In genomic region chr19:37790281-37791073, GRCm38 (mm10) we compare ENCODE assay signal across 15 mouse cellular contexts.
DNase-seq lines count a peak whose midpoint lies in the region; ATAC-seq and TF ChIP-seq lines count a peak whose summit lies in the region.
"Had no signal": no experiment of that assay in that cellular context is flagged by ENCODE, and none has a peak within 500 bp of the region (broad histone marks: within the 10 kb centered on the region; RNA-seq: fewer than 3 reads in every experiment).

No protein-coding gene starts in this region.

- no peak overlapping the region for H3K27ac ChIP-seq in midbrain, postnatal 0 days (ENCODE audit: low read depth, low read length)
- no peak overlapping the region for H3K27ac ChIP-seq in liver, postnatal 0 days (ENCODE audit: low read depth)
- H3K27ac ChIP-seq: stomach, embryonic 15.5 days had no signal

- 0 out of 2 replicates have a peak, but pooled peaks cover 4% of the 10 kb centered on the region for H3K4me1 ChIP-seq in midbrain, postnatal 0 days (ENCODE audit: insufficient read depth, low read length)
- H3K4me1 ChIP-seq in liver, postnatal 0 days (ENCODE audit: insufficient read depth): no peaks in the 10 kb centered on the region
- H3K4me1 ChIP-seq: stomach, embryonic 15.5 days had no signal

- no peak for TF ChIP-seq CTCF in midbrain, postnatal 0 days (IDR thresholded peaks at IDR 0.05)
- no peak for TF ChIP-seq CTCF in liver, postnatal 0 days (IDR thresholded peaks at IDR 0.05; ENCODE audit: low read depth)

- H3K9ac ChIP-seq in midbrain, postnatal 0 days (replicated peaks; ENCODE audit: low read length, poor library complexity, severe bottlenecking): no peak overlapping the region
- no peak overlapping the region for H3K9ac ChIP-seq in liver, postnatal 0 days (replicated peaks)
- H3K9ac ChIP-seq: lung, embryonic 14.5 days; stomach, embryonic 15.5 days had no signal

- ATAC-seq in cerebellum, adult (ENCODE audit: insufficient number of reproducible peaks, low FRiP score, low TSS enrichment): peak; percentile 10; the same call in 1 of the 2 replicates
- peak; percentile 82 for ATAC-seq in midbrain, postnatal 0 days (ENCODE audit: low FRiP score)
- no peak for ATAC-seq in liver, postnatal 0 days

- WGBS in midbrain, postnatal 0 days: 17% methylated on average over 24 of the region's 24 CpGs
- WGBS in liver, postnatal 0 days (ENCODE audit: insufficient replicate concordance): 68% methylated on average over 24 of the region's 24 CpGs

- no peak for TF ChIP-seq EP300 in liver, postnatal 0 days (IDR thresholded peaks at IDR 0.05; ENCODE audit: low read depth)

- no peaks in the 10 kb centered on the region for H3K9me3 ChIP-seq in midbrain, postnatal 0 days (ENCODE audit: low read length)
- no peaks in the 10 kb centered on the region for H3K9me3 ChIP-seq in liver, postnatal 0 days (ENCODE audit: low read length)
- H3K9me3 ChIP-seq: stomach, embryonic 15.5 days had no signal

- H3K4me3 ChIP-seq in midbrain, postnatal 0 days (ENCODE audit: low read depth, low read length): peak overlapping the region; percentile 18
- no peak overlapping the region for H3K4me3 ChIP-seq in liver, postnatal 0 days (ENCODE audit: low read depth, low read length)
- H3K4me3 ChIP-seq: stomach, embryonic 15.5 days had no signal

- peaks cover 3% of the 10 kb centered on the region; the same call in 1 of the 2 replicates for H3K27me3 ChIP-seq in midbrain, postnatal 0 days (ENCODE audit: insufficient read depth, low read length)
- H3K27me3 ChIP-seq in liver, postnatal 0 days (ENCODE audit: insufficient read depth, low read length): no peaks in the 10 kb centered on the region
- H3K27me3 ChIP-seq: stomach, embryonic 15.5 days had no signal

- no peak for DNase-seq in cerebellum, adult 9-10 months
- DNase-seq in embryo, embryonic 9.5 days (ENCODE audit: extremely low spot score): peak; percentile 59
- peak; percentile 30 to 38 for DNase-seq in kidney, postnatal 4 days
- DNase-seq in midbrain, postnatal 0 days (ENCODE audit: low spot score): peak; percentile 24
- no peak for DNase-seq in urinary bladder, adult 2 months (ENCODE audit: low spot score)
- DNase-seq in urinary bladder, postnatal 25 days (ENCODE audit: low spot score): no peak
- no peak for DNase-seq in liver, postnatal 0 days
- DNase-seq: cerebellum, postnatal 36 days; gastrocnemius, postnatal 25 days; heart, postnatal 14 days; left cerebral cortex, postnatal 4 days; lung, embryonic 14.5 days; right cerebral cortex, postnatal 25 days had no signal

- H3K4me2 ChIP-seq in midbrain, postnatal 0 days (ENCODE audit: low read depth, low read length, poor library complexity, severe bottlenecking): peak overlapping the region; percentile 28
- H3K4me2 ChIP-seq in liver, postnatal 0 days (ENCODE audit: low read depth, low read length): no peak overlapping the region
- H3K4me2 ChIP-seq: lung, embryonic 14.5 days; stomach, embryonic 15.5 days had no signal

- no peaks in the 10 kb centered on the region for H3K36me3 ChIP-seq in midbrain, postnatal 0 days (ENCODE audit: insufficient read depth, low read length)
- no peaks in the 10 kb centered on the region for H3K36me3 ChIP-seq in liver, postnatal 0 days (replicated peaks; ENCODE audit: insufficient read depth, low read length)
- H3K36me3 ChIP-seq: stomach, embryonic 15.5 days had no signal

Comparison
In these comparisons a context has a peak if more than half of its experiments do, and no peak if none do; other contexts are left out.
1. DNase-seq: peak in embryo, embryonic 9.5 days (single experiment), kidney, postnatal 4 days (2 of 2) and midbrain, postnatal 0 days (single experiment); none in cerebellum, adult 9-10 months (single experiment), urinary bladder, adult 2 months (single experiment), urinary bladder, postnatal 25 days (single experiment) and liver, postnatal 0 days (single experiment).